Mouse (Mus musculus) E14TG2a.4 (cell line): ENCODE data around the gene Slc8a1.

Experiments
- CTCF ChIP-seq: conservative IDR thresholded peaks from 2 replicates; pipeline ENCODE4 v1.5.1; 2014; ENCODE audit warnings: low read length
- NANOG ChIP-seq: IDR thresholded peaks from 2 replicates; pipeline ENCODE4 v1.6.1; 2014; ENCODE audit warnings: borderline replicate concordance, low read length, mixed read lengths
- POU5F1 ChIP-seq: IDR thresholded peaks from 2 replicates; pipeline ENCODE4 v1.6.1; 2014; ENCODE audit warnings: low read length, borderline replicate concordance

GRCm38 (mm10) chr17:81397434-81397833, 340.7 kb downstream of the Slc8a1 start:
- TF ChIP-seq CTCF (no peak), POU5F1 (no peak), NANOG (no peak)
